Mouse (Mus musculus) embryonic fibroblast, embryonic 13.5 days (primary cell): ENCODE results near the gene Cd3g. TPM values are rescaled to one million over a fixed set of nuclear protein-coding genes. Genes with fewer than 3 reads are reported as not detected.
"Not testable (repeated sequence)": the region's sequence is repeated elsewhere in the genome, so short reads cannot be mapped to it uniquely, and the experiment has no call there.

Source experiments
- H3K27ac ChIP-seq: 2 replicates; pipeline ENCODE4 v1.5.1; 2012; ENCODE audit warnings: low read length, control low read depth, inconsistent platforms; ENCODE audit not compliant: insufficient read depth
- H3K4me1 ChIP-seq: 2 replicates; pipeline ENCODE4 v1.6.1; 2011; ENCODE audit warnings: low read length; ENCODE audit not compliant: control insufficient read depth, insufficient read depth
- H3K4me3 ChIP-seq: 2 replicates; pipeline ENCODE4 v1.5.1; 2011; ENCODE audit warnings: mild to moderate bottlenecking, control low read depth, low read length; ENCODE audit not compliant: insufficient read depth
- CTCF ChIP-seq: IDR thresholded peaks from 2 replicates; pipeline ENCODE4 v1.5.1; 2011; ENCODE audit warnings: mild to moderate bottlenecking, control low read depth, low read length, moderate library complexity, borderline replicate concordance; ENCODE audit not compliant: insufficient read depth
- POLR2A ChIP-seq: IDR thresholded peaks from 2 replicates; pipeline ENCODE4 v1.6.1; 2011; ENCODE audit warnings: low read depth, mild to moderate bottlenecking, control low read depth, low read length, moderate library complexity
- polyA plus RNA-seq: library from polyadenylated mRNA; stranded (reverse); fragments of >200 nt; gene quantifications from 2 replicates; pipeline ENCODE4 v1.2.4, GENCODE M21; 2011; ENCODE audit warnings: low read depth; ENCODE audit not compliant: missing spikeins, insufficient read length

Gene Cd3g
- polyA plus RNA-seq, 1 experiment = not detected

GRCm38 (mm10) chr9:44969450-44969849, 10.8 kb downstream of the Cd3g start:
- peaks cover 3% of the 10 kb centered on the region; the same call in 1 of the 2 replicates for H3K4me1 ChIP-seq
- no peak overlapping the region for H3K27ac ChIP-seq
- no peak overlapping the region for H3K4me3 ChIP-seq
- TF ChIP-seq CTCF (no peak), POLR2A (no peak)

- not testable (repeated sequence) for H3K4me3 ChIP-seq, H3K4me1 ChIP-seq, H3K27ac ChIP-seq
Measured at GRCm38 (mm10) chr9:44967763-44968162, 12.5 kb downstream of the Cd3g start.

DNA sequence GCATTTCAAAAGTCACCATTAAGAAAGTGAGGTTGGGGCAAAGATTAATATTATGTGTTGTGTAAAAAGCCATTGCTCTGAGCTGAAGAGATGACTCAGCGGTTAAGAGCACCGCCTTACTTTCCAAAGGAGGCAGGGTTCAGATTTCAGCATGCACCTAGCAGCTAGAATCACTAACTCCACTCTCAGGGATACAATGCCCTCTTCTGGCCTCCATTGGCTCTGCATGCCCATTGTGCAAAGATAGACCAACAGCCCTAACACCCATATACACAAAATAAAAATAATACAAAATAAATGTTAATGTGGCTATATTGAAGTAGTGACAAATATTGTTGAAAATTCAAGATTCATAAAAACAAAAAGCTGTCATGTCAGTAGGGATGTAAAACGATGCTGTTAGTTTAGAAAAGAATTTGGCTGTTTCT, 13.4 kb downstream of the Cd3g start:
- no peak overlapping the region for H3K4me3 ChIP-seq
- TF ChIP-seq CTCF = peak; percentile 39; the same call in 1 of the 2 replicates
- TF ChIP-seq POLR2A = 0 out of 2 replicates have a peak, but pooled peaks have one; percentile 12
- no peak overlapping the region for H3K27ac ChIP-seq
- H3K4me1 ChIP-seq = peaks cover 3% of the 10 kb centered on the region; the same call in 1 of the 2 replicates

DNA sequence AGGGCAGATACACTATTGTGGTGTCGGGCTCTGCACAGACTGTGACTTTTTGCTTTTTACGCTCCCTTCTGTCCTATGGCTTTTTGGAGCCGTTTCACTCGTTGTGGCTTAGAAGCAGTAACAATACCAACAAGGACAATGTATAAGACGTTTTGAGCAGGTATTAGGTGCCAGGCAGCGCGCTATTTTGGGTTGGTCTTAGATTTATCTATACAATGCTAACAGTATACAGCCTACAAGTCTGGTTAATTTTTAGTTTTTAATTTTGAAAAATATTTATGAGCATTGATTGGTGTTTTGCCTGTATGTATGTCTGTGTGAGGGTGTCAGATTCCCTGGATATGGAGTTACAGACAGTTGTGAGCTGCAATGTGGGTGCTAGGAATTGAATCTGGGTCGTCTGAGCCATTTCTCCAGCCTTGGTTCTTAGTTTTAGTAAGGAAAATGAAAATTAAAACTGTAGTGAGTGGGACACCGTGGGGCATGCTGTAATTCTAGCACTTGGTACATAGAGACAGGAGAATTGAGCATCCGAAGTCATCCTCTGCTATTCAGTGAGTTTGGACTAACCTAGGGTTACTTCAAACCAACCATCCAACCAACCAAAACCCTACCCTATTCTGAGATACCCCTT, 14.3 kb downstream of the Cd3g start:
- TF ChIP-seq POLR2A (peak; percentile 31), CTCF (no peak)
- Histone ChIP-seq H3K4me3 (peak overlapping the region; percentile 73), H3K27ac (peak overlapping the region; percentile 78), H3K4me1 (peaks cover 3% of the 10 kb centered on the region; the same call in 1 of the 2 replicates)

GRCm38 (mm10) chr9:44965126-44965832, 15.0 kb downstream of the Cd3g start, which contains the start of gene Ube4a:
TSS of gene Ube4a (minus strand) at chr9:44965600.
- Histone ChIP-seq H3K4me3 (peak within 1 kb of the TSS; percentile 97), H3K4me1 (peaks cover 3% of the 10 kb centered on the region; the same call in 1 of the 2 replicates), H3K27ac (peak within 1 kb of the TSS; percentile 78)
- TF ChIP-seq POLR2A (peak; percentile 89), CTCF (no peak)

DNA sequence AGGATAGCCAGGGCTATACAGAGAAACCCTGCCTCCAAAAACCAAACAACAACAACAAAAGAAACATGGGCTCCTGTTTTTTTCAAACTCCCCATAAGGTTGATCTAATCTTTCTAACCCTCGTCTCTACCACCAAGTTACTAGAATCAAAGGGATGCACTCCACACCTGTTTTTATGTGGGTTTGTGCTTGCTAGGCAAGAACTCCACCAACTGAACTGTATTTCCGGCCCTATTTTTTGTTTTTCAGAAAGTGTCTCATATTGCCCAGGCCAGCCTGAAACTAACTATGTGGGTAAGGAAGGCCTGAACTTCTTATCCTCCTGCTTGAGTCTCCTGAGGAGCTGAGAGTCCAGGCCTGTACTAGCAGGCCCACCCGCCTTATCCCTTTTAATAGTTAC, 25.8 kb downstream of the Cd3g start:
- H3K4me3 ChIP-seq = no peak overlapping the region
- H3K4me1 ChIP-seq = no peaks in the 10 kb centered on the region
- TF ChIP-seq POLR2A (no peak), CTCF (no peak)
- no peak overlapping the region for H3K27ac ChIP-seq

- Histone ChIP-seq H3K4me1 (no peaks in the 10 kb centered on the region), H3K4me3 (no peak overlapping the region), H3K27ac (no peak overlapping the region)
- no peak for TF ChIP-seq CTCF
- TF ChIP-seq POLR2A = no peak
Measured at GRCm38 (mm10) chr9:44947836-44948235, 32.4 kb downstream of the Cd3g start.

GRCm38 (mm10) chr9:44946185-44946695, 34.0 kb downstream of the Cd3g start:
- no peak overlapping the region for H3K27ac ChIP-seq
- TF ChIP-seq CTCF = no peak
- TF ChIP-seq POLR2A = no peak
- H3K4me3 ChIP-seq = no peak overlapping the region
- H3K4me1 ChIP-seq = no peaks in the 10 kb centered on the region

DNA sequence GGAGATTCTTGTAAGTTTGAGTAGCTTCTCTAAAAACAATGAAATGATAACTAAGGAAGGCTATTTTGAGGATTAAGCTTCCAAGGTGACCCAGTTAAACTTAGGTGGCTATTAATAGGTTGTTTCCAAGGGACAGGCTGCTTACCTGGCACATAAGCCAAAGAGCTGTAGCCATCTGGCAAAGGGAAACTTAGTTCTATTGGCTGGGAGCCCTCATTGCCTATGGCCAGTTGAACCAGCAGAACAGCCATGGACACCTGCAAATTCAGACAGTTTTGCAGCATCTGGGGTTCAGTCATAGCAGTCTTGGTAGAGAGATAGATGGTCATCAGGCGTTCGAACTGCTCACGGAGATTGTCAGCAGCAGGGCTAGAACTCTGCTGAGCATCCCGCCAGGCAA, 37.8 kb downstream of the Cd3g start:
- TF ChIP-seq CTCF = no peak
- TF ChIP-seq POLR2A = no peak
- Histone ChIP-seq H3K4me1 (no peaks in the 10 kb centered on the region), H3K27ac (no peak overlapping the region), H3K4me3 (no peak overlapping the region)

DNA sequence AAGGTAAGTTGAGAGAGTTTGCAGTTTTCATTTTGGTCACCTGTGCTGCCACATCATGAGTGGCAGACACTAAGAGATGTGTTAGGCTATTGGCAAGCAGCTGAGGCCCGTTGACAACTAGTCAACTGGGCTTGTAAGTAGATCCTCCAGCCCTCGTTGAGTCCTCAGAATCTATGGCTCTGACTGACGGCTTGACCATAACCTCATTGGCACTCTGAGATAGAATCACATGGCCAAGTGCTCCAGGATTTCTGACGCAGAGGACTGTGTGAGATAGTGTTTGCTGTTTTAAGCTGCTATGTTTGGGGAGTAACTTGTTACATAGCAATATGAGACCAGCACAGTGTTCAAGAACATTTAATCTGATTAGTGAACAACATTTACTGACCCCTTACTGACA, 38.5 kb downstream of the Cd3g start:
- H3K27ac ChIP-seq = no peak overlapping the region
- TF ChIP-seq POLR2A (no peak), CTCF (no peak)
- H3K4me3 ChIP-seq = no peak overlapping the region
- H3K4me1 ChIP-seq = no peaks in the 10 kb centered on the region
